Mouse (Mus musculus) cerebellum, adult 2 months (tissue): ENCODE data around the gene Capns1. TPM values are rescaled to one million over a fixed set of nuclear protein-coding genes. Genes with fewer than 3 reads are reported as not detected.
A peak's percentile ranks its signal among the peaks of the same experiment; 100 is the strongest.
"Not testable (repeated sequence)": the region's sequence is repeated elsewhere in the genome, so short reads cannot be mapped to it uniquely, and the experiment has no call there.

ENCODE experiments used
- DNase-seq, 2 experiments: peaks; one replicate each; pipeline ENCODE4 v3.0.0; 2021
- H3K27ac ChIP-seq: fragments of 200-500 bp; 2 replicates; pipeline ENCODE4 v1.5.1; 2012; ENCODE audit warnings: low read length, control low read depth, inconsistent platforms; ENCODE audit not compliant: insufficient read depth
- H3K27me3 ChIP-seq: fragments of 200-500 bp; 2 replicates; pipeline ENCODE4 v1.6.1; 2012; ENCODE audit warnings: inconsistent platforms, mild to moderate bottlenecking, low read length, moderate library complexity; ENCODE audit not compliant: control insufficient read depth, insufficient read depth
- H3K4me1 ChIP-seq: fragments of 200-500 bp; 2 replicates; pipeline ENCODE4 v1.6.1; 2011; ENCODE audit warnings: low read length; ENCODE audit not compliant: control insufficient read depth, insufficient read depth
- H3K4me3 ChIP-seq: fragments of 200-500 bp; replicated peaks from 2 replicates; pipeline ENCODE3; 2011; ENCODE audit warnings: mild to moderate bottlenecking, low read depth, low read length, control low read depth; ENCODE audit not compliant: insufficient read depth
- CTCF ChIP-seq: fragments of 200-500 bp; IDR thresholded peaks from 2 replicates; pipeline ENCODE4 v1.5.1; 2011; ENCODE audit warnings: low read depth, mild to moderate bottlenecking, control low read depth, low read length, moderate library complexity, borderline replicate concordance; ENCODE audit not compliant: insufficient read depth
- POLR2A ChIP-seq: fragments of 200-500 bp; IDR thresholded peaks from 2 replicates; pipeline ENCODE4 v1.6.1; 2011; ENCODE audit warnings: low read length, control low read depth, borderline replicate concordance; ENCODE audit not compliant: insufficient read depth
- WGBS: fragments of 180-500 bp; shearing (Covaris S2); methylation state at CpG from one replicate; pipeline ENCODE4 v1.1.7; 2018; 5-methylcytosine and 5-hydroxymethylcytosine counted together
- polyA plus RNA-seq: library from polyadenylated mRNA; depleted of rRNA; stranded (reverse); fragments of >200 nt; gene quantifications from 2 replicates; pipeline ENCODE4 v1.2.3, GENCODE M21; 2012

The Capns1 gene
- polyA plus RNA-seq, 1 experiment: 463 TPM

- no peaks in the 10 kb centered on the region for H3K27me3 ChIP-seq
These were observed 14.7 kb downstream of the Capns1 start, which contains the start of gene Cox7a1 for GRCm38 (mm10) chr7:30183879-30184289. Gene Cox7a1, plus strand, starts transcription at chr7:30184144.

DNA sequence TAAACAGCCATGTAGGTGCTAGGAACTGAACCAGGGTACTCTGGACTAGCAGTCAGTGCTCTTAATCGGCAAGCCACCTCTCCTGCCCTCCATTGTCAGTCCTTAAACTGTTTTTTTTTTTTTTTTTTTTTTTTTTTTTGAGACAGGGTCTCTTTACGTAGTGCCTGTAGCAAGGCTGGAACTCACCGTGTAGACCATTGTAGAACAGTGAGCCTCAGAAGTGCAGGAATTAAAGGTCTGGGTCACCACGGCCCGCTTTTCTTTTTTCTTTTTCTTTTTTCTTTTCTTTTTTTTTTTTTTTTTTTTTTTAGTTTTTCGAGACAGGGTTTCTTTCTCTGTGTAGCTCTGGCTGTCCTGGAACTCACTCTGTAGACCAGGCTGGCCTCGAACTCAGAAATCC is 15.4 kb downstream of the Capns1 start:
- H3K4me3 ChIP-seq, H3K27ac ChIP-seq, DNase-seq, H3K27me3 ChIP-seq: not testable (repeated sequence)
- peaks cover 21% of the 10 kb centered on the region for H3K4me1 ChIP-seq
- 78% methylated on average over 6 of the region's 7 CpGs for WGBS

More at GRCm38 (mm10) chr7:30183879-30184289, 14.7 kb downstream of the Capns1 start, which contains the start of gene Cox7a1:
- Histone ChIP-seq H3K27ac (peak within 1 kb of the TSS; percentile 24; the same call in 1 of the 2 replicates), H3K4me3 (peak within 1 kb of the TSS; percentile 5), H3K4me1 (peaks cover 28% of the 10 kb centered on the region)
- no peak for TF ChIP-seq CTCF
- no peak for TF ChIP-seq POLR2A
- WGBS: 8% methylated on average over 11 of the region's 11 CpGs
- peak; percentile 68 to 78 for DNase-seq

DNA sequence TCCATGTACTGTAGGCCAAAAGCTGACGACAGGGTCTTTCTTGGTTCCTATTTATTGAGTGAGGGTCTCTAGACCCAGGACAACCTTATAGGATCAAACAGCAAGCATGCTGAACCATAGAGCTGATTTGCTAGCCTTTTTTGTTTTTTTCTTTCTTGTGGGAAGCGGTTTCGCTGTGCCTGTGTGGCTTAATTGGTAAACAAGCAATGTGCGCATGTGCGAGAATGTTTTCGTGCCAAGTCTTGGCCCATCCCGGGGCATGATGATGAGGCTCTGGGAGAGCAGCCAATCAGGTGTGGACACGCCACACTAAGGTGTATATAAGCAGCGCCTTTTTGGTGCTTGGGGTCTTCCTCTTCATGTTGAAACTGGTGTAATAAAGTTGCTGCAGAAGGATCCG is 16.7 kb downstream of the Capns1 start:
- not testable (repeated sequence) for DNase-seq, H3K4me3 ChIP-seq, H3K27me3 ChIP-seq
- WGBS: 67% methylated on average over 10 of the region's 10 CpGs
- H3K4me1 ChIP-seq: peaks cover 10% of the 10 kb centered on the region
- H3K27ac ChIP-seq: peak overlapping the region; percentile 89

DNA sequence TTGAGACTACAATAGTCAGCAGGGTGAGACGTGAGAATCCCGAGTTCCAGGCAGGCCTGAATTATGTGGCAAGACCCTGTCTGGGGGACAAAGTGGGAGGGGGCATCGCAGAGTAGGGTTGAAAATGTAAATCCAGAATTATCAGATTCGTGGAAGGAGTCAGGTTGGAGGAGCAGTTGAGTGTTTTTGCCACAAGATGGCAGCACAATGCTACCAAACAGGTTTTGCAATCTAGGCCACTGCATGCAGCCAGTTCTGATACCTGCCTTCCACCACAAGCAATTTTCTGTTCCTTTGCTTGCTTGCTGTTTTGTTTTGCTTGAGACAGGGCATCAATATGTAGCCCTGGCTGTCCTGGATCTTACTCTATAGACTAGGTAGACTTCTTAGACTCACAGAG is 17.3 kb downstream of the Capns1 start:
- DNase-seq: peak; percentile 78 to 83
- peak overlapping the region; percentile 89 for H3K27ac ChIP-seq
- TF ChIP-seq CTCF (peak; percentile 91), POLR2A (no peak)

GRCm38 (mm10) chr7:30178256-30178655 is 20.4 kb downstream of the Capns1 start:
- Histone ChIP-seq H3K27me3 (no peaks in the 10 kb centered on the region), H3K4me1 (peaks cover 4% of the 10 kb centered on the region; the same call in 1 of the 2 replicates), H3K4me3 (no peak overlapping the region), H3K27ac (no peak overlapping the region)
- TF ChIP-seq POLR2A (no peak), CTCF (no peak)
- 89% methylated on average over 11 of the region's 11 CpGs for WGBS
- no peak for DNase-seq

More for the DNA sequence above, 17.3 kb downstream of the Capns1 start:
- peaks cover 9% of the 10 kb centered on the region for H3K4me1 ChIP-seq
- H3K4me3 ChIP-seq: no peak overlapping the region
- no peaks in the 10 kb centered on the region for H3K27me3 ChIP-seq
- WGBS: 3% methylated on average over 4 of the region's 4 CpGs

- Histone ChIP-seq H3K4me1 (peaks cover under 1% of the 10 kb centered on the region; the same call in 1 of the 2 replicates), H3K27me3 (no peaks in the 10 kb centered on the region), H3K27ac (no peak overlapping the region), H3K4me3 (no peak overlapping the region)
- TF ChIP-seq POLR2A (no peak), CTCF (no peak)
- no peak for DNase-seq
- WGBS: 88% methylated on average over 12 of the region's 12 CpGs
These were observed 22.1 kb downstream of the Capns1 start for GRCm38 (mm10) chr7:30176474-30176873.

GRCm38 (mm10) chr7:30170283-30170951 is 28.2 kb downstream of the Capns1 start:
- Histone ChIP-seq H3K4me3 (peak overlapping the region; percentile 91), H3K27ac (peak overlapping the region; percentile 92), H3K27me3 (no peaks in the 10 kb centered on the region), H3K4me1 (peaks cover 8% of the 10 kb centered on the region; the same call in 1 of the 2 replicates)
- no peak for TF ChIP-seq POLR2A
- WGBS: 12% methylated on average over 11 of the region's 11 CpGs
- no peak for DNase-seq

DNA sequence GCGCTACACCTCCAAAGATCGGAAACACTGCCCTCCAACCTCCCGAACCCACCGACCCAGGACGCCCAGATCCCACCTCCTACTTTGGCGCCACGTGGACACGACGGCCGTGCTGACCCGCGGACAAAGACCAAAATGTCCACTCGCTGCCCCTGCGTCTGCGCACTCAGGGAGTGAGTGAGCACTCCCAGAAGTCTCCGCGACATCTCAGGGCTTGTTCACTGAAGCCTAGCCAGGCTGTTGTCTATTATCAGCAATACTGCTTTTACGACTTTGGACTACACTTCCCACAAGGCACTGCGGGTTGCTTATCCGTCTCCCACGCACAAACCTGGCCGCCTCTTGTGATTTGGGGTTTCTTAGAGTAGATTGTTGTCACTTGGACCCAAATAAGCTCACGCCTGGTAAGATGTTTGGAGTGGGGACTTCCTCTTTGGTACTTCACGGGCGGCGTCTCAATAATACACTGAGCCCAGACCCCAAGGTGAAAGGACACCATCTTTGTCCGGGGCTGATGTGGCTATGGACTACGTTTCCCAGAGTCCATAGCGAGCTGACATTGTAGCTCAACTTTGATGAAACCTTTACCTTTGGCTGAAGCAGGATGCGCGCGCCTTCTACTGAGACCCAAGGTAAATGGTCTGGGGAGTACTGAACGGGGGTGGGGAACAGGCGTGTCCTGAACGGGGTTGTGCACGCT is 28.9 kb downstream of the Capns1 start, which contains the start of gene Zfp146:
Zfp146 (minus strand) TSS at position 168 of the 700 bp plus-strand sequence.
- Histone ChIP-seq H3K27ac (peak within 1 kb of the TSS; percentile 92), H3K4me3 (peak within 1 kb of the TSS; percentile 91), H3K27me3 (no peaks in the 10 kb centered on the region), H3K4me1 (peaks cover 8% of the 10 kb centered on the region; the same call in 1 of the 2 replicates)
- peak; percentile 94 to 96 for DNase-seq
- WGBS: under 1% methylated on average over 36 of the region's 36 CpGs
- TF ChIP-seq CTCF: no peak
- peak; percentile 92 for TF ChIP-seq POLR2A
